Mouse (Mus musculus) forebrain, embryonic 11.5 days (tissue): ENCODE data around the gene Col27a1. TPM values are rescaled to one million over a fixed set of nuclear protein-coding genes. Genes with fewer than 3 reads are reported as not detected.

Experiments used
- ATAC-seq: fragments of 200-750 bp; cut with Nextera tagmentation; replicated peaks from 2 replicates; pipeline ENCODE4 v1.8.0; 2017; ENCODE audit warnings: moderate TSS enrichment; ENCODE audit not compliant: low FRiP score
- DNase-seq: peaks from one replicate; pipeline ENCODE4 v3.0.0-alpha.2; 2017; ENCODE audit warnings: low spot score
- H3K27ac ChIP-seq: fragments of 300-500 bp; sonication (generic); 2 replicates; pipeline ENCODE4 v1.5.1; 2014; ENCODE audit warnings: low read depth, low read length
- H3K27me3 ChIP-seq: fragments of 300-500 bp; sonication (generic); 2 replicates; pipeline ENCODE4 v1.6.1; 2014; ENCODE audit warnings: mild to moderate bottlenecking, low read length, mixed read lengths; ENCODE audit not compliant: control insufficient read depth, insufficient read depth
- H3K36me3 ChIP-seq: fragments of 300-500 bp; sonication (generic); 2 replicates; pipeline ENCODE4 v1.6.1; 2014; ENCODE audit warnings: mild to moderate bottlenecking, low read length, moderate library complexity, mixed read lengths; ENCODE audit not compliant: control insufficient read depth, insufficient read depth
- H3K4me1 ChIP-seq: fragments of 300-500 bp; sonication (generic); replicated peaks from 2 replicates; pipeline ENCODE4 v1.6.1; 2014; ENCODE audit warnings: low read length, mixed read lengths; ENCODE audit not compliant: control insufficient read depth, insufficient read depth
- H3K4me2 ChIP-seq: fragments of 300-500 bp; sonication (generic); 2 replicates; pipeline ENCODE4 v1.6.1; 2014; ENCODE audit warnings: low read depth, mild to moderate bottlenecking, low read length, moderate library complexity, mixed read lengths; ENCODE audit not compliant: severe bottlenecking
- H3K4me3 ChIP-seq: fragments of 300-500 bp; sonication (generic); 2 replicates; pipeline ENCODE4 v1.5.1; 2014; ENCODE audit warnings: low read depth, low read length
- H3K9ac ChIP-seq: fragments of 300-500 bp; sonication (generic); 2 replicates; pipeline ENCODE4 v1.6.1; 2014; ENCODE audit warnings: low read length
- H3K9me3 ChIP-seq: fragments of 300-500 bp; sonication (generic); 2 replicates; pipeline ENCODE4 v1.6.1; 2016; ENCODE audit warnings: low read length, mixed read lengths; ENCODE audit not compliant: control insufficient read depth
- WGBS: fragments of 180-500 bp; shearing (Covaris S2); extraction: QIAGEN DNeasy Blood & Tissue Kit; methylation state at CpG from one replicate; pipeline ENCODE4 v1.1.7; 2014; 5-methylcytosine and 5-hydroxymethylcytosine counted together
- microRNA counts: library from miRNA; unstranded; fragments of <30 nt; microRNA quantifications from one replicate; lab custom pipeline; 2015
- microRNA-seq: library from miRNA; unstranded; fragments of <30 nt; microRNA quantifications from one replicate; pipeline ENCODE4, GENCODE M21; 2016; ENCODE audit not compliant: insufficient number of aligned reads
- polyA plus RNA-seq: library from polyadenylated mRNA; unstranded; fragments of >200 nt; fragmentation: Nextera tagmentation; extraction: Ambion mirVana; gene quantifications from 2 replicates; pipeline ENCODE4 v1.2.1, GENCODE M21; 2014

Gene Col27a1
- polyA plus RNA-seq, 1 experiment from 2014 or later = 3.6 TPM

DNA sequence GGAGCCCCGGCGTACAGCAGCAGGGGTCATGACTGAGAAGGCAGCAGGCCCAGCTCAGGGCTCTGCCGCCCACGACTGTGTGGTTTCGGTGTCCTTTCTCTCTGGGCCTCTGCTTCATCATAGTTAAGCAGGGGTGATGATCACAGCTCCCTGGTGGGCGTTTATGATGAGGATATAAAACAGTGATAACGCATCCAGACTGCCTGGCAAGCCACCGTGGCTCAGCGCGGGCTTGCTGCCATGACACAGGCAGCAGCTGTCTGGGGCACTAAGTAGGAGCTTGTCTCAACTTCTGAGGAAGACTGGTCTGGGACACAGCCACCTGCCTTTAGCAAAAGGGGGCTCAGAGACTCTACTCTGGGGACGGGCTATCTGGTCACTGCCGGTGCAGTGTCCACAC lies 169.7 kb downstream of the Col27a1 start:
- Histone ChIP-seq H3K4me3 (no peak overlapping the region), H3K9me3 (no peaks in the 10 kb centered on the region), H3K9ac (no peak overlapping the region), H3K27me3 (no peaks in the 10 kb centered on the region), H3K36me3 (no peaks in the 10 kb centered on the region; the same call in 1 of the 2 replicates), H3K27ac (no peak overlapping the region), H3K4me2 (no peak overlapping the region), H3K4me1 (peaks cover under 1% of the 10 kb centered on the region; the same call in 1 of the 2 replicates)
- 90% methylated on average over 12 of the region's 12 CpGs for WGBS
- DNase-seq (no peak), ATAC-seq (no peak)

DNA sequence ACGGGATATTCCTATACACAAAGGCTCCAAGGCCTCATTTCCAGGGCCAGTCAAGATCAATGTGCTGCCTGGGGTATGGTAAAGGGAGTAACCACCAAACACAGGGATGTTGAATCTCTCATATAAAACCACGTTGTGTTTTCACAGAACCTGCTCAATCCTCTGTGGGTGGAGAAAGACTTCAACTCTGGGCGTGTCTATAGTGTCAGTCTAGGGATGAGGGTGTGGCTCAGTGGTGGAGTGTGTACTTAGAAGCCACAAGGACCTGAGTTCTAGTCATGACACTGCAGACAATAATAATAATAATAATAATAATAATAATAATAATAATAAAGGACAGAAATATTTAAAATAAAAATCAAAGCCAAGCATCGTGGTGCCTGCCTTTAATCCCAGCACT lies 170.5 kb downstream of the Col27a1 start:
- DNase-seq (no peak), ATAC-seq (no peak)
- no peaks in the 10 kb centered on the region for H3K9me3 ChIP-seq
- no peak overlapping the region for H3K4me2 ChIP-seq
- H3K27me3 ChIP-seq = no peaks in the 10 kb centered on the region
- H3K9ac ChIP-seq = no peak overlapping the region
- H3K27ac ChIP-seq = no peak overlapping the region
- peaks cover 7% of the 10 kb centered on the region for H3K4me1 ChIP-seq
- H3K4me3 ChIP-seq = no peak overlapping the region
- WGBS = 89% methylated on average over 4 of the region's 4 CpGs
- no peaks in the 10 kb centered on the region; the same call in 1 of the 2 replicates for H3K36me3 ChIP-seq

MicroRNAs encoded within 50 kb of the gene (microRNA counts, 519-probe panel; counts per million panel counts)
- microRNA mmu-miR-455 (lab: Ali Mortazavi, UCI) = 31.2 counts per million

Small RNA genes within 50 kb of the gene (microRNA-seq; reads per million reads assigned to microRNA genes)
- 1,042 reads per million, percentile 68 among the genes with 10 or more reads in this experiment for gene Mir455

Other genes starting within 250 kb of the Col27a1 start
- gene Zfp618, start 248.4 kb upstream of the Col27a1 start, polyA plus RNA-seq = 27.7 and 33.5 TPM in 2 replicates
- gene Ambp, start 59.2 kb upstream of the Col27a1 start, polyA plus RNA-seq = not detected in 2 replicates
- not detected in 2 replicates for gene Kif12, start 41.9 kb upstream of the Col27a1 start, polyA plus RNA-seq
- gene Orm1, start 130.6 kb downstream of the Col27a1 start, polyA plus RNA-seq = not detected in 2 replicates
- not detected in 2 replicates for gene Orm3, start 142.2 kb downstream of the Col27a1 start, polyA plus RNA-seq
- not detected in 2 replicates for gene Orm2, start 148.4 kb downstream of the Col27a1 start, polyA plus RNA-seq
- 18.8 and 21.0 TPM in 2 replicates for gene Akna, start 189.3 kb downstream of the Col27a1 start, polyA plus RNA-seq